Mouse (Mus musculus) right cerebral cortex, postnatal 10 days (tissue): ENCODE results near the gene Ppm1d.

Source experiments
- DNase-seq, 2 experiments: peaks; one replicate each; pipeline ENCODE4 v3.0.0; 2021; ENCODE audit warnings: low spot score in 2 of 2

Ppm1d gene

DNA sequence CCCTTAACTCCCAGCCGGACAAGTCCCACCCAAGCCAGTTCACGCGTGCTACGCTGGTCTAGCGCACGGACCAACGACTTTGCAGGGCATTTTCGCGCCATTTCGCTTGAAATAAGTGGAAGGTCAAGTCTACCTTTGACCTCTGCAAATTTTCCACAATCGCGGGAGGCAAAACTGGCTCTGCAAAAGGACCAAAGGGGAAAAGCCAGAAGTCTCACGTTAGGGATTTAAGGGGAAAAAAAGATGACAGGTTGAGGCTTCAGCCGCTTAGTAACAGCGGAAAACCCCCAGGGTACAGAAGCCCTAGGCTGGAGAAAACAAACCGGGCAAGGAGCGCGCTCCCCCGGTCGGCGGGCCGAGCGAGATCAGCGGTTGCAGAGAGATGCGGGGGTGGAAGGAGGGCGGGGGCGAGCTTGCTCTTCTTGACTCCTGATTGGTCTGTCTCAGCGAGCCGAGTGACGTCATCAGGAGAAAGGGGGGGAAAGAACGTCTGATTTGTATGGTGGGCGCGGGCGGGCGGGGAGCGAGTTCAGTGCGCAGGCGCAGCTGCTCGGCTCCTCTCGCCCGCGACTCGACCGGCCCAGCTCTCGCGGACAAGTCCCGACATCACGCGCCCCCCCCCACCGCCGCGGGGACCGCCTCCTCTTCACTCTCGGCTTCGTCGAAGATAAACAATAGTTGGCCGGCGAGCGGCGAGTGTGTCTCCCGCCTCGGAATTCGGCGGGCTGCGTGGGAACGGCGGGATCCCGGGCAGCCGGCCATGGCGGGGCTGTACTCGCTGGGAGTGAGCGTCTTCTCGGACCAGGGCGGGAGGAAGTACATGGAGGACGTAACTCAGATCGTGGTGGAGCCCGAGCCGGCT, at the start of gene Ppm1d:
TSS of gene Ppm1d (plus strand) at position 532 of the 862 bp plus-strand sequence.
- peak; percentile 98 to 99 for DNase-seq

DNA sequence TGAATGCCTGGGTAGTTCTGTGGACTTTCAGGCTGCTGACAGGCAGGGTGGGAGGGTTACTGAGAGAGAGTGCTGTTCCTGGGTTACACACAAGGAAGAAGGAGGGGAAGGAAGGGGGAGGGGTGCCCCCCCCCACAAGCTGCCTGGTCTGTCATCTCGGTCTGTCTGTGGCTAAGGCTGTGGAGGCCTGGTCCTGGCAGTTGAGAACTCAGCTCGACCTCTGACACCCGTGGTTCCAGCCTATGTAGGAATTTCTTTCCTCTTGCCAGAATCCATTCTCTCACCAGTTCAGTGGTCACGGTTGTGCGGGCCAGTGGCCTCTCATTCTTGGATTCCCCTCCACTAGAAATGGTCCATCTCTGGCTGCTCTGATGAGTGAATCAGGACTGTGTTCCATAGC, 46.4 kb upstream of the Ppm1d start:
- no peak for DNase-seq

GRCm38 (mm10) chr11:85267393-85267792, 43.7 kb upstream of the Ppm1d start:
- no peak for DNase-seq

- peak in 1 of 2 experiments; percentile 26 for DNase-seq
These were observed 40.4 kb upstream of the Ppm1d start for GRCm38 (mm10) chr11:85270631-85271030.

DNA sequence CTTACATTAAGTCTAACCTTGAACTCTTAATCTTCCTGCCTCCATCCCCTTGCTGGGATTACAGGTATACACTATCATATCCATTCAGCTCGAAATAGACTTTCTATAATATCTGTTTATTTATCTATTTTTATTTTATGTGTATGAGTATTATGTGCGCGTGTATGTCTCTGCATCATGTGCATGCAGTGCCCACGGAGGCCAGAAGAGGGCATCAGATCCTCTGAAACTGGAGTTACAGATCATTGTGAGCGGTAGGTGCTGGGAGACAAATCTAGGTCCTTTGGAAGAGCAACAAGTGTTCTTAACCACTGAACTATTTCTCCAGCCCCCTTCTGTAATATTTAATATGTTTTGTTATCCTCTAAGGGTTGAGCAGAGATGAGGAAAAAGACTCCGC, 37.7 kb upstream of the Ppm1d start:
- DNase-seq = no peak

GRCm38 (mm10) chr11:85275151-85275550, 35.9 kb upstream of the Ppm1d start:
- DNase-seq = no peak

GRCm38 (mm10) chr11:85277609-85278008, 33.4 kb upstream of the Ppm1d start:
- DNase-seq = no peak

GRCm38 (mm10) chr11:85278175-85278574, 32.9 kb upstream of the Ppm1d start:
- DNase-seq = no peak

GRCm38 (mm10) chr11:85281219-85281878, 29.7 kb upstream of the Ppm1d start:
- no peak for DNase-seq

GRCm38 (mm10) chr11:85297953-85298352, 13.1 kb upstream of the Ppm1d start:
- DNase-seq = no peak

- DNase-seq = no peak
These were observed 11.2 kb upstream of the Ppm1d start for GRCm38 (mm10) chr11:85299880-85300279.

GRCm38 (mm10) chr11:85301161-85301560, 9.9 kb upstream of the Ppm1d start:
- no peak for DNase-seq

GRCm38 (mm10) chr11:85301836-85302235, 9.2 kb upstream of the Ppm1d start:
- DNase-seq = no peak

GRCm38 (mm10) chr11:85306577-85307260, 4.3 kb upstream of the Ppm1d start:
- DNase-seq = no peak

- no peak for DNase-seq
These were observed 2.2 kb upstream of the Ppm1d start for GRCm38 (mm10) chr11:85308799-85309198.

- no peak for DNase-seq
These were observed 684 bp upstream of the Ppm1d start for GRCm38 (mm10) chr11:85310407-85310712.

DNA sequence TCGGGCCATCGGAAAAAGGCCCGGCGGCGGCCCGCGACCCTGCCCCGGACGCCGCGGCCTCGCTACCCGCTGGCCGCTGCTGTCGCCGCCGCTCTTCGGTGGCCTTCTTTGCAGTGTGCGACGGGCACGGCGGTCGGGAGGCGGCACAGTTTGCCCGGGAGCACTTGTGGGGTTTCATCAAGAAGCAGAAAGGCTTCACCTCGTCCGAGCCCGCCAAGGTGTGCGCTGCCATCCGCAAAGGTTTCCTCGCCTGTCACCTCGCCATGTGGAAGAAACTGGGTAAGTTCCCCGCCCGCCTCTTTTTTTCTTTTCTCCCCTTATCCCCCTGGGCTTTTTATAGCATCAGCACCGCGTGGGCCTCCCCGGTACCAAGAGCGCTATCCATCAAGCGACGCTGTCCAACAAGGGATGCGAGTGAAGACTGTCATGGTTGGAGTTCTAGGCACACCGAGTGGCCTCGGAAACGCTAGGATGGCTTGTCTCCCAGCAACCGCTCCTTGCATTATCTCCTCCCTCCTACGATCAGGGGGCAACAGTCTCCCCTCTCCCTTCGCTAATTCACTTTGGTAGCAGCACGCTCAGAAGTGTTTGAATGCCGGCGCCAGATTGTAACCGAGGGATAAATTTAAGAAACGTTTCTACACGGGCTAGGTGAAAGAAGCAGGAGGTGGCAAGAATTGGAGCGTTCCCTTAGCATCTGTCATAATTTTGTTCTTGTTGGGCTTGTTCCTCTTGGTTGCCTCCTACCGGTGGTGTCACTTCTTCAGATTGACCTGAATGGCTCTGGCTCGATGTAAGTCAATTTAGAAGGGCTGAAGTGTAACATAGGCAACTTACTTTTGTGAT, 824 bp downstream of the Ppm1d start:
- DNase-seq = peak; percentile 45 to 55

GRCm38 (mm10) chr11:85312818-85313217, 1.8 kb downstream of the Ppm1d start:
- peak; percentile 54 to 78 for DNase-seq

- DNase-seq = no peak
These were observed 2.3 kb downstream of the Ppm1d start for GRCm38 (mm10) chr11:85313361-85313760.

- DNase-seq = no peak
These were observed 12.7 kb downstream of the Ppm1d start for GRCm38 (mm10) chr11:85323567-85324330.

DNA sequence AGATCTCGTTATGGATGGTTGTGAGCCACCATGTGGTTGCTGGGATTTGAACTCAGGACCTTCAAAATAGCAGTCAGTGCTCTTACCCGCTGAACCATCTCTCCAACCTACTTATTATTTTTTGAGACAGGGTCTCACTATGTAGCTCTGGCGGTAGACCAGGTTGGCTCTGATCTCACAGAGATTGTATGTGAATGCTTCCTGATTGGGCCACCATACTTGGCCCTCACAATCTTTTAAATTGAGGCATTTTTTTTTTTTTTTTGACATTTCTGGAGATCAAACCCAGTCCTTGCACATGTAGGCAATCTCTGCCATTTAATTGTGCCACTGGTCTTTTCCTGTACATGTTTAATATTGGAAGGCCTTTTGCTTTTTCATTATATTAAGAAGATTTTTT, 17.7 kb downstream of the Ppm1d start:
- DNase-seq = no peak
